Mouse (Mus musculus) gonadal fat pad, adult 2 months (tissue): ENCODE data around the gene Gstm1. TPM values are rescaled to one million over a fixed set of nuclear protein-coding genes. Genes with fewer than 3 reads are reported as not detected.
"Not testable (repeated sequence)": the region's sequence is repeated elsewhere in the genome, so short reads cannot be mapped to it uniquely, and the experiment has no call there.

ENCODE experiments used
- DNase-seq: peaks from one replicate; pipeline ENCODE4 v3.0.0-alpha.2; 2012; ENCODE audit warnings: low read depth
- polyA plus RNA-seq: library from polyadenylated mRNA; depleted of rRNA; stranded (reverse); fragments of >200 nt; gene quantifications from 2 replicates; pipeline ENCODE4 v1.2.3, GENCODE M21; 2012

The Gstm1 gene
- polyA plus RNA-seq, 1 experiment, result 1,330 TPM

GRCm38 (mm10) chr3:108016468-108016867 is 1.3 kb downstream of the Gstm1 start:
- not testable (repeated sequence) for DNase-seq

- DNase-seq, result no peak
Measured at GRCm38 (mm10) chr3:108014974-108015346, 2.8 kb downstream of the Gstm1 start.

- DNase-seq, result peak; percentile 44
Measured at GRCm38 (mm10) chr3:108014098-108014973, 3.4 kb downstream of the Gstm1 start.

GRCm38 (mm10) chr3:108013331-108013871 is 4.4 kb downstream of the Gstm1 start:
- DNase-seq, result peak; percentile 83

- DNase-seq, result no peak
Measured at GRCm38 (mm10) chr3:108011558-108011957, 6.2 kb downstream of the Gstm1 start.

GRCm38 (mm10) chr3:108010286-108010685 is 7.5 kb downstream of the Gstm1 start:
- DNase-seq, result no peak

- DNase-seq, result no peak
Measured at GRCm38 (mm10) chr3:108002021-108002420, 15.8 kb downstream of the Gstm1 start.

GRCm38 (mm10) chr3:107999491-107999890 is 18.3 kb downstream of the Gstm1 start:
- no peak for DNase-seq

- no peak for DNase-seq
Measured at GRCm38 (mm10) chr3:107998591-107998990, 19.2 kb downstream of the Gstm1 start.

GRCm38 (mm10) chr3:107996576-107996975 is 21.2 kb downstream of the Gstm1 start:
- no peak for DNase-seq

GRCm38 (mm10) chr3:107995974-107996373 is 21.8 kb downstream of the Gstm1 start:
- DNase-seq, result not testable (repeated sequence)

- peak; percentile 22 for DNase-seq
Measured at GRCm38 (mm10) chr3:107986041-107986562, 31.7 kb downstream of the Gstm1 start, which contains the start of gene Gstm2. Gene Gstm2, minus strand, starts transcription at chr3:107986453.

- not testable (repeated sequence) for DNase-seq
Measured at GRCm38 (mm10) chr3:107985141-107985540, 32.6 kb downstream of the Gstm1 start.

GRCm38 (mm10) chr3:107984471-107984870 is 33.3 kb downstream of the Gstm1 start:
- DNase-seq, result no peak

- no peak for DNase-seq
Measured at GRCm38 (mm10) chr3:107983771-107984170, 34.0 kb downstream of the Gstm1 start.

GRCm38 (mm10) chr3:107982726-107983125 is 35.0 kb downstream of the Gstm1 start:
- no peak for DNase-seq

- DNase-seq, result no peak
Measured at GRCm38 (mm10) chr3:107981261-107981660, 36.5 kb downstream of the Gstm1 start.

GRCm38 (mm10) chr3:107977691-107978090 is 40.1 kb downstream of the Gstm1 start:
- DNase-seq, result no peak

- no peak for DNase-seq
Measured at GRCm38 (mm10) chr3:107974237-107974636, 43.5 kb downstream of the Gstm1 start.

GRCm38 (mm10) chr3:107972070-107972469 is 45.7 kb downstream of the Gstm1 start:
- no peak for DNase-seq

- not testable (repeated sequence) for DNase-seq
Measured at GRCm38 (mm10) chr3:107971101-107971500, 46.7 kb downstream of the Gstm1 start.

- no peak for DNase-seq
Measured at GRCm38 (mm10) chr3:107968724-107969395, 48.9 kb downstream of the Gstm1 start, which contains the start of gene Gstm3. Gene Gstm3, minus strand, starts transcription at chr3:107969283.
